Mouse (Mus musculus): ENCODE measurements around the gene Sae1. TPM values are rescaled to one million over a fixed set of nuclear protein-coding genes. Genes with fewer than 3 reads are reported as not detected.

Gene Sae1
- 67.6 TPM for polyA plus RNA-seq (2014; fragmentation: Illumina TruSeq; extraction: RNeasy Lipid Tissue Mini Kit (QIAGEN cat#74804); ENCODE audit: low read depth, low replicate concordance)

GRCm38 (mm10) chr7:16387160-16388041, at the start of gene Sae1:
Gene Sae1, minus strand, starts transcription at chr7:16387806.

GRCm38 (mm10) chr7:16400689-16401611, 13.3 kb upstream of the Sae1 start, which contains the start of gene Zc3h4:
Gene Zc3h4, plus strand, starts transcription at chr7:16400910.

DNA sequence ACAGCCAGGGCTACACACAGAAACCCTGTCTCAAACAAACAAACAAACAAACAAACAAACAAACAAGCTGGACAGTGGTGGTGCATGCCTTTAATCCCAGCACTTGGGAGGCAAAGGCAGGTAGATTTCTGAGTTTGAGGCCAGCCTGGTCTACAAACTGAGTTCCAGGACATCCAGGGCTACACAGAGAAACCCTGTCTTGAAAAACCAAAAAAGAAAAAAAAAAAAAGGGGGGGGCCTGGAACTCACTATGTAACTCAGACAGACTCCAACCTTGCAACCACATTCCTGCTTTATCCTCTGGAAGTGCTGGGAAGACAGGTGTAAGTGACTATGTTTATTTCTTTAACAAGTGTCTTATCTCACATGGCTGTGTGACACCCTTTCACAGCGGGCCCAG, 79.5 kb downstream of the Sae1 start, which contains the start of gene Bbc3:
Bbc3 (plus strand) TSS at position 301 of the 400 bp plus-strand sequence.

DNA sequence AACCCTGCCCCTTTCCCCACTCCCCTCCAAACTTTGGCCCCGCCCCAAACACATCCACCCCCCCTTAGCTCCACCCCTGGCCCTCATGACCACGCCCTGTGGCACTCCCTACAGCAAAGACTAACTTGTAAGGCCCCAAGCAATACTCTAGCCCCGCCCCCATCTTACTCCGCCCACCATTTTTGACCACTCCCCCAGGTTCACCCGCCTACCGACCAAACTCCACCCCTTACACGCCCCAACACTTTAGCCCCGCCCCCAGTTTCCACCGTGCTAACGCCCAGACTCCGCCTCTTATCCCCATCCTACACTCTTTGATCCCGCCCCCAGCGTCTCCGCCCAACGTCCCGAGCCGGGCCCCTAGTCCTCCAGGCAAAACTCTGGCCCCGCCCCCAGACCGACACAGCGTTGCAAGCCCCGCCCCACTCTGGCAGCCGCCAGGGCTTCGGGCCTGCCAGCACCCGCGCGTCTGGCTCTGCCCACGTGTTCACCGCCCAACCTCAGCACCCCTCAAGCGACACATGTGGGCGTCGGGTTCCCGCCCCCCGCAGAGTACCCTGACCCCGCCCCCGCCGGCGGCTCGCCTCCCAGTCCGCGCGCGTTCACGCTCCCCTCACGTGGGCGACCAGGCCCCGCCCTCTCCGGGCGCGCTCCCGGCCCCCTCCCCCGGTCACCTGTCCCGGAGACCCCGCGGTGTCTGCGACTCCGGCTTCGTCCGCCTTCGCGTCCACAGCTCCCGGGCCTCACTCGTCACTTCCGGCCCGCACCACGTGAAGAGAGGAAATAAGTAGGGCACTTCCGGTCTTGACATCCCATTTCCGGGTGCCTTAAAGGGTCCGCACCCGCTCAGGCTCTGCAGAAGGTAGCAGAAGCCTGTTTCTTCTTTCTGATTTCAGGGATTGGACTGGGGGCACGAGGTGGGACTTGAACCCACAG, 101.3 kb downstream of the Sae1 start, which contains the start of gene Ccdc9:
Ccdc9 (minus strand) TSS at position 770 of the 936 bp plus-strand sequence.

GRCm38 (mm10) chr7:16273081-16273765, 114.4 kb downstream of the Sae1 start, which contains the start of gene Inafm1:
Gene Inafm1, minus strand, starts transcription at chr7:16273617.

Other genes starting within 250 kb of the Sae1 start
- not detected for gene Meis3, start 212.7 kb downstream of the Sae1 start, polyA plus RNA-seq (2014; fragmentation: Illumina TruSeq; extraction: RNeasy Lipid Tissue Mini Kit (QIAGEN cat#74804); ENCODE audit: low read depth, low replicate concordance)
- gene Dhx34, start 165.8 kb downstream of the Sae1 start, polyA plus RNA-seq (2014; fragmentation: Illumina TruSeq; extraction: RNeasy Lipid Tissue Mini Kit (QIAGEN cat#74804); ENCODE audit: low read depth, low replicate concordance), result 0.12 TPM
- 0.47 TPM for gene C5ar2, start 143.7 kb downstream of the Sae1 start, polyA plus RNA-seq (2014; fragmentation: Illumina TruSeq; extraction: RNeasy Lipid Tissue Mini Kit (QIAGEN cat#74804); ENCODE audit: low read depth, low replicate concordance)
- gene C5ar1, start 128.3 kb downstream of the Sae1 start, polyA plus RNA-seq (2014; fragmentation: Illumina TruSeq; extraction: RNeasy Lipid Tissue Mini Kit (QIAGEN cat#74804); ENCODE audit: low read depth, low replicate concordance), result 4.0 TPM
- 2.9 TPM for gene Inafm1, start 114.2 kb downstream of the Sae1 start, polyA plus RNA-seq (2014; fragmentation: Illumina TruSeq; extraction: RNeasy Lipid Tissue Mini Kit (QIAGEN cat#74804); ENCODE audit: low read depth, low replicate concordance)
- 12.2 TPM for gene Ccdc9, start 101.0 kb downstream of the Sae1 start, polyA plus RNA-seq (2014; fragmentation: Illumina TruSeq; extraction: RNeasy Lipid Tissue Mini Kit (QIAGEN cat#74804); ENCODE audit: low read depth, low replicate concordance)
- not detected for gene Bbc3, start 79.4 kb downstream of the Sae1 start, polyA plus RNA-seq (2014; fragmentation: Illumina TruSeq; extraction: RNeasy Lipid Tissue Mini Kit (QIAGEN cat#74804); ENCODE audit: low read depth, low replicate concordance)
- gene Zc3h4, start 13.1 kb upstream of the Sae1 start, polyA plus RNA-seq (2014; fragmentation: Illumina TruSeq; extraction: RNeasy Lipid Tissue Mini Kit (QIAGEN cat#74804); ENCODE audit: low read depth, low replicate concordance), result 3.6 TPM
- gene Tmem160, start 65.0 kb upstream of the Sae1 start, polyA plus RNA-seq (2014; fragmentation: Illumina TruSeq; extraction: RNeasy Lipid Tissue Mini Kit (QIAGEN cat#74804); ENCODE audit: low read depth, low replicate concordance), result not detected
- not detected for gene Npas1, start 89.9 kb upstream of the Sae1 start, polyA plus RNA-seq (2014; fragmentation: Illumina TruSeq; extraction: RNeasy Lipid Tissue Mini Kit (QIAGEN cat#74804); ENCODE audit: low read depth, low replicate concordance)
- gene Arhgap35, start 227.2 kb upstream of the Sae1 start, polyA plus RNA-seq (2014; fragmentation: Illumina TruSeq; extraction: RNeasy Lipid Tissue Mini Kit (QIAGEN cat#74804); ENCODE audit: low read depth, low replicate concordance), result 47.0 TPM

Measured in adrenal gland, adult 10 weeks (tissue).